Mouse (Mus musculus): Measurements from ENCODE around the gene Tsc1.

GRCm38 (mm10) chr2:28637106-28637845 is 3.8 kb upstream of the Tsc1 start:
- TF ChIP-seq CTCF (IDR thresholded peaks at IDR 0.05 in 2 of 3, conservative IDR thresholded peaks at IDR 0.05 in 1 of 3; ENCODE audit: control insufficient read depth in 1 of 3, insufficient read depth in 1 of 3, low read depth in 2 of 3, low read length in 3 of 3, poor library complexity in 1 of 3, severe bottlenecking in 1 of 3) (no peak), POLR2AphosphoS2 (IDR thresholded peaks at IDR 0.05; ENCODE audit: low read length) (no peak), HCFC1 (IDR thresholded peaks at IDR 0.05; ENCODE audit: low read depth, low read length) (no peak), MEF2A (IDR thresholded peaks at IDR 0.05; ENCODE audit: extremely low read depth, insufficient replicate concordance, low read depth, low read length, poor library complexity, severe bottlenecking) (no peak), MAX (IDR thresholded peaks at IDR 0.05; ENCODE audit: low read length) (no peak), TCF12 (IDR thresholded peaks at IDR 0.05; ENCODE audit: low read depth, low read length) (no peak), MYB (IDR thresholded peaks at IDR 0.05; ENCODE audit: low read depth, low read length) (no peak), USF1 (IDR thresholded peaks at IDR 0.05; ENCODE audit: low read depth, low read length) (no peak), TAL1 (IDR thresholded peaks at IDR 0.05; ENCODE audit: low read length) (no peak), EP300 (IDR thresholded peaks at IDR 0.05; ENCODE audit: low read depth in 1 of 2, low read length in 2 of 2) (no peak), POLR2A (IDR thresholded peaks at IDR 0.05; ENCODE audit: control insufficient read depth in 1 of 2, insufficient read depth in 1 of 2, low read depth in 1 of 2, low read length in 2 of 2, poor library complexity in 1 of 2) (no peak), NRF1 (IDR thresholded peaks at IDR 0.05; ENCODE audit: insufficient read depth, low read depth, low read length, poor library complexity, severe bottlenecking) (no peak)

Measured in MEL (cell line).